Mouse (Mus musculus) stomach, embryonic 14.5 days (tissue): ENCODE measurements around the gene Pde1c. TPM values are rescaled to one million over a fixed set of nuclear protein-coding genes. Genes with fewer than 3 reads are reported as not detected.

Source experiments
- ATAC-seq: fragments of 200-750 bp; cut with Nextera tagmentation; 2 replicates; pipeline ENCODE4 v1.8.0; 2017; ENCODE audit warnings: low read depth, moderate TSS enrichment; ENCODE audit not compliant: insufficient number of reproducible peaks, insufficient read depth, low FRiP score
- H3K27ac ChIP-seq: fragments of 300-500 bp; sonication (generic); 2 replicates; pipeline ENCODE4 v1.5.1; 2014; ENCODE audit warnings: mild to moderate bottlenecking, low read length, moderate library complexity, mixed read lengths
- H3K27me3 ChIP-seq: fragments of 300-500 bp; sonication (generic); 2 replicates; pipeline ENCODE4 v1.6.1; 2014; ENCODE audit warnings: low read length, control low read depth, mixed read lengths; ENCODE audit not compliant: control insufficient read depth, insufficient read depth
- H3K36me3 ChIP-seq: fragments of 300-500 bp; sonication (generic); 2 replicates; pipeline ENCODE4 v1.6.1; 2014; ENCODE audit warnings: mild to moderate bottlenecking, control low read depth, low read length, moderate library complexity, mixed read lengths; ENCODE audit not compliant: control insufficient read depth, insufficient read depth
- H3K4me1 ChIP-seq: fragments of 300-500 bp; sonication (generic); 2 replicates; pipeline ENCODE4 v1.6.1; 2014; ENCODE audit warnings: low read length, control low read depth, mixed read lengths; ENCODE audit not compliant: control insufficient read depth, insufficient read depth
- H3K4me2 ChIP-seq: fragments of 300-500 bp; sonication (generic); replicated peaks from 2 replicates; pipeline ENCODE4 v1.6.1; 2014; ENCODE audit warnings: low read depth, low read length, control low read depth
- H3K4me3 ChIP-seq: fragments of 300-500 bp; sonication (generic); 2 replicates; pipeline ENCODE4 v1.5.1; 2014; ENCODE audit warnings: low read depth, low read length, control low read depth
- H3K9ac ChIP-seq: fragments of 300-500 bp; sonication (generic); replicated peaks from 2 replicates; pipeline ENCODE4 v1.6.1; 2014; ENCODE audit warnings: low read depth, mild to moderate bottlenecking, control low read depth, low read length, moderate library complexity, mixed read lengths
- H3K9me3 ChIP-seq: fragments of 300-500 bp; sonication (generic); 2 replicates; pipeline ENCODE4 v1.6.1; 2016; ENCODE audit warnings: low read depth, low read length, control low read depth; ENCODE audit not compliant: control insufficient read depth
- WGBS: fragments of 180-500 bp; shearing (Covaris S2); extraction: QIAGEN DNeasy Blood & Tissue Kit; methylation state at CpG from one replicate; pipeline ENCODE4 v1.1.7; 2014; 5-methylcytosine and 5-hydroxymethylcytosine counted together
- polyA plus RNA-seq: library from polyadenylated mRNA; unstranded; fragments of >200 nt; fragmentation: Nextera tagmentation; extraction: Ambion mirVana; gene quantifications from 2 replicates; pipeline ENCODE4 v1.2.1, GENCODE M21; 2014

Pde1c gene
- polyA plus RNA-seq, 1 experiment from 2014 or later = 2.8 TPM

DNA sequence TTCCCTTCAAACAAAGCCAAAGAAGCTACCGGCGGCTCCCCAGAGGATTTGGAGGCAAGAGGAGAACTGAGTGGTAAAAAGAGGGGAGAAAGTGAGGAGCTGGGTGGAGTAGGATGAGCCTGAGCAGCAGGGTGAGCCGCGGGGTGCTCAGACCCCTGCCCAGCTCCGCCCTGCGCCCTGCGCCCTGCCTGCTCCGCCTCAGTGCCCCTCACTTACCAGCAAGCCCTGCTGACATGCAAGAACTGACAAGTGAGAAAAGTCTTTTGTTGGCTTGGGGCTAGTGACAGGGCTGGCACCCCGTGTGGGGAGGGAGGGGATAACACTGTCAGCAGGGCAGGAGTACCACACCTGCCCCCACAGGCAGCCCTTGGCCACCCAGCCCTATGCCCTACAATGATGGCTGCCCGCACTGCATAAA is 206.8 kb downstream of the Pde1c start:
- Histone ChIP-seq H3K27me3 (no peaks in the 10 kb centered on the region), H3K9me3 (no peaks in the 10 kb centered on the region), H3K9ac (no peak overlapping the region), H3K36me3 (no peaks in the 10 kb centered on the region), H3K4me2 (peak overlapping the region; percentile 81), H3K4me3 (peak overlapping the region; percentile 33), H3K4me1 (peaks cover 7% of the 10 kb centered on the region; the same call in 1 of the 2 replicates), H3K27ac (peak overlapping the region; percentile 15; the same call in 1 of the 2 replicates)
- peak; percentile 84 for ATAC-seq
- 1% methylated on average over 10 of the region's 10 CpGs for WGBS

GRCm38 (mm10) chr6:56361348-56362127 is 207.4 kb downstream of the Pde1c start:
- H3K27me3 ChIP-seq = no peaks in the 10 kb centered on the region
- WGBS = 3% methylated on average over 19 of the region's 19 CpGs
- peak overlapping the region; percentile 81 for H3K4me2 ChIP-seq
- H3K9me3 ChIP-seq = no peaks in the 10 kb centered on the region
- H3K9ac ChIP-seq = no peak overlapping the region
- H3K36me3 ChIP-seq = no peaks in the 10 kb centered on the region
- H3K4me3 ChIP-seq = peak overlapping the region; percentile 33
- peak overlapping the region; percentile 15; the same call in 1 of the 2 replicates for H3K27ac ChIP-seq
- H3K4me1 ChIP-seq = peaks cover 7% of the 10 kb centered on the region; the same call in 1 of the 2 replicates
- ATAC-seq = no peak

DNA sequence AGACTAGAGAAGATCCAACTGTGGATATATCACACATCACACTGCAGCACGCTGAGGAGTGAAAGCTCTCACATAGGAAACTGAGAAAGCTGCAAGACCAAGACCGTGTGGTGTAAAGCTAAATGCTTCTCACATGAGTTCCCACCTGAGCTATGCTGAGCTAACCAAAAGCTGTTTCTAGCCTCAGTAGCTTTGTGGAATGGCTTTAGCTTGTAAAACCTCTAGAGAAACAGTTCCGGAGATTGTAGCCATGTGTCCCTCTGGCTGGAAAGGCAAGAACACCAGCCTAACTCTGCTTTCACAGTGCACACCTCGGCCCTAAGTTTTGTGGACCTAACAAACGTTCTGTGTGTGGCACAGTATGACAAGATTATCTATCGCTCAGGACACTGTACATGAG is 208.8 kb downstream of the Pde1c start:
- Histone ChIP-seq H3K9me3 (no peaks in the 10 kb centered on the region), H3K27me3 (no peaks in the 10 kb centered on the region), H3K4me3 (no peak overlapping the region), H3K36me3 (no peaks in the 10 kb centered on the region), H3K4me2 (no peak overlapping the region), H3K4me1 (peaks cover 7% of the 10 kb centered on the region; the same call in 1 of the 2 replicates), H3K9ac (no peak overlapping the region), H3K27ac (no peak overlapping the region)
- 35% methylated on average over 6 of the region's 6 CpGs for WGBS
- no peak for ATAC-seq

- ATAC-seq = no peak
- no peaks in the 10 kb centered on the region for H3K27me3 ChIP-seq
- H3K4me2 ChIP-seq = no peak overlapping the region
- H3K9ac ChIP-seq = no peak overlapping the region
- WGBS = 56% methylated on average over 3 of the region's 3 CpGs
- no peak overlapping the region for H3K4me3 ChIP-seq
- H3K27ac ChIP-seq = no peak overlapping the region
- H3K4me1 ChIP-seq = peaks cover 7% of the 10 kb centered on the region; the same call in 1 of the 2 replicates
- H3K36me3 ChIP-seq = no peaks in the 10 kb centered on the region
- H3K9me3 ChIP-seq = no peaks in the 10 kb centered on the region
These were observed 209.8 kb downstream of the Pde1c start for GRCm38 (mm10) chr6:56359126-56359525.

DNA sequence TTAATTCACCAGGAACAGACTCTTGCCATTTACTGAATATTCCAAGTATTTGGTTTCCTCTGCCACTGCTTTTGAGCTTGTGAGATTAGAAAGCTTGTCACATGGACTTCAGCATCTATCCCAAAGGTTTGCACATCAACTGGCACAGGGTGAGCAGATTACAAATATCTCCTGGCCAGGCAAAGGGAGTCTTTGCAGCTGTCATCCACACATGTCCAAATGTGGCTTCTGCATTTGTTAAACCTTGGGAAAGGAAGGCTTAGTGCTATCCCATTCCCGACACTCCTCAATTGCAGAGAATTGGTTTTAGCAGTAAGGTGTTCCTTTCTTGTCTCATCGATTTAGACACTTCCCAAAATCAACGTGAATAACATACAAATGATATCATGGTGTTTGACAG is 221.7 kb downstream of the Pde1c start:
- no peaks in the 10 kb centered on the region for H3K9me3 ChIP-seq
- H3K27me3 ChIP-seq = no peaks in the 10 kb centered on the region
- no peaks in the 10 kb centered on the region for H3K4me1 ChIP-seq
- H3K9ac ChIP-seq = no peak overlapping the region
- no peak overlapping the region for H3K27ac ChIP-seq
- no peak overlapping the region for H3K4me3 ChIP-seq
- no peak overlapping the region for H3K4me2 ChIP-seq
- 70% methylated on average over 3 of the region's 3 CpGs for WGBS
- ATAC-seq = no peak
- H3K36me3 ChIP-seq = no peaks in the 10 kb centered on the region

- 39% methylated on average over 4 of the region's 4 CpGs for WGBS
- no peaks in the 10 kb centered on the region for H3K4me1 ChIP-seq
These were observed 223.8 kb downstream of the Pde1c start for GRCm38 (mm10) chr6:56345082-56345481.

DNA sequence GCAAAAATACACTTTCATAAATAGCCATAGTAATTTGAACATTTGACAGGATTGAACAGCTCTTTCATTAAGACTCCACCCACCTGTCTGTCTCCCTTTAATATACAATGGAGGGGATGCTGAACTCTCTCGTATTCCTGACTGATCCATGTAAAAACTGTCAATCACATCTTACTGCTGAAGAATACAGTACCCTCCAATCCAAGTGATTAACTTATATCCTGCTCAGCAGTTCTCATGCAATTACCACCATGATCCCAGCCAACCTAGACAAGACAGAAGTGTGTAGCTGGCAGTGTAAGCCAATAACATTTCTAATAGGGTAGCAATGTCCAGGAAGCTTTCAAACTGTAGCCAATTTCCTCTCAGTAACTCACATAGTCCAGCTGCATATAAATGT is 226.9 kb downstream of the Pde1c start:
- H3K4me3 ChIP-seq = no peak overlapping the region
- no peaks in the 10 kb centered on the region for H3K36me3 ChIP-seq
- no peak overlapping the region for H3K27ac ChIP-seq
- H3K27me3 ChIP-seq = no peaks in the 10 kb centered on the region
- no peak overlapping the region for H3K4me2 ChIP-seq
- no peak for ATAC-seq
- H3K4me1 ChIP-seq = no peaks in the 10 kb centered on the region
- no peak overlapping the region for H3K9ac ChIP-seq
- WGBS = 53% methylated on average over 1 of the region's 1 CpGs
- no peaks in the 10 kb centered on the region for H3K9me3 ChIP-seq

More at GRCm38 (mm10) chr6:56345082-56345481, 223.8 kb downstream of the Pde1c start:
- H3K36me3 ChIP-seq = no peaks in the 10 kb centered on the region
- no peak overlapping the region for H3K4me3 ChIP-seq
- no peaks in the 10 kb centered on the region for H3K9me3 ChIP-seq
- H3K9ac ChIP-seq = no peak overlapping the region
- no peaks in the 10 kb centered on the region for H3K27me3 ChIP-seq
- no peak for ATAC-seq
- no peak overlapping the region for H3K27ac ChIP-seq
- H3K4me2 ChIP-seq = no peak overlapping the region

DNA sequence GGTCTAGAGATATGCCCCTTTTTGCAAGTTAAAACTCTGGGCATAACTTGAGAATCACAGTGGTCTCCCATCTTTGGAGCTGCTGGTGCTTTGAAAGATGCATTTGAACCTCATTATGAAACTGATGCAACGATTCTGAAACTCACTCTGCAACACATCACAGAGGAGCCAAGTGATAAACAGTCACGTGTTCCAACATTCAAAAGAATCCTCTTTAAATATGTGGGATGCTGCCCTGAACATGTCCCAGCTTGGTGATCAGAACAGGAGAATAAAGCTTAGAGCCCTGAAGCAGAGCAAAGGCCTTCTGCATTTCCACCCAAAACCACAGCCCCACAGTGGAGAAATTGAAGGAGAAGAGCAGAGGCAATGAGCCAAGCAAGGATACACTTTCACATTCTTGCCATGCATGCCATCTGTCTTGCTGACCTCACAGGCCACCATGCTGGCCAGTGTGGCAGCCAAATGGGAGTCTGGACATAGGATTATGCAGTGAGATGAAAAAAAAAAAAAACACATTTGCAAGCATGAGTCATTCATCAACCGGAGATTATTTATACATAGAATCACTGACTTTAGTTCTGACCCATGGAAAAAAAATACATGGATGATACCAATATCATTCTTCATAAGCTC is 233.0 kb downstream of the Pde1c start:
- no peaks in the 10 kb centered on the region for H3K4me1 ChIP-seq
- no peak overlapping the region for H3K4me3 ChIP-seq
- no peak overlapping the region for H3K4me2 ChIP-seq
- H3K27me3 ChIP-seq = no peaks in the 10 kb centered on the region
- no peaks in the 10 kb centered on the region for H3K9me3 ChIP-seq
- no peaks in the 10 kb centered on the region for H3K36me3 ChIP-seq
- H3K27ac ChIP-seq = no peak overlapping the region
- 87% methylated on average over 3 of the region's 3 CpGs for WGBS
- H3K9ac ChIP-seq = no peak overlapping the region
- ATAC-seq = no peak
